ENCODE assay signal across 7 mouse cellular contexts in the genomic region with DNA sequence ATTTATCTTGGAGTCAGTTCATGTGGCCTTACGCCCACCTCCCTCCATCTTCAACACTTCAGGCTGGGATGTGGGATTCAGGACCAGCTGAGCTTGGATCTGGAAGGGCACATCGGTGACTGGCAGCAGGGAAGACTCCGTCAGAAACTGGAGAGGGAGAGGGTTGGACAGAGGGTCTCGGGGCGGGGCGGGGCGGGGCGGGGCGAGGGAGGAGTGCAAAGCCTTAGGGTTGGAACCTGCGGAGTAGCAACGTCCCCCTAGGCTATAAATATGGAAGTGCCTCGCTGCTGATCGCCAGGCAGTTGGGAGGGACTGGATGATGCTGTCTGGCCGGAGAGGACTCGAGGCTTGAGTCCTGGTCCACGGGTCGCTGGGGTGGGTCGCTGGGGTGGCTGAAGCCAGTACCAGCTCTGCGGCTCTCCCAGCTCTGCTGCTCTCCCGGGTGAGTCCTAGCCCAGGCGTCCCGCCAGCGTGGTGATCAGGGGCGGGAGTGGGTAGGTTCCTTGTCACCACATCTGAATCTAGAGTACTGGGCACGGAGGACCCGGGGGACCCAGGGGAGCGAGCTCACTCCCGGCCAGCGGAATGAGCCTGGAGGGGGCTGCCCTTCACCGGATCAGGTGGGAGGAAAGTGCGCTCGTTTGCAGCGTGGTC. TPM values are rescaled to one million over a fixed set of nuclear protein-coding genes. Genes with fewer than 3 reads are reported as not detected.
A peak's percentile ranks its signal among the peaks of the same experiment; 100 is the strongest.
DNase-seq lines count a peak whose midpoint lies in the region; ATAC-seq lines count a peak whose summit lies in the region.

Gene Agtr1a, plus strand, starts transcription at position 294 of the 654 bp plus-strand sequence.

- no peaks in the 10 kb centered on the region; the same call in 1 of the 2 replicates for H3K4me1 ChIP-seq in limb, embryonic 12.5 days (replicated peaks)
- 0 out of 2 replicates have a peak, but pooled peaks cover 7% of the 10 kb centered on the region for H3K4me1 ChIP-seq in midbrain, embryonic 14.5 days (ENCODE audit: control insufficient read depth, insufficient read depth, low read length)

- no peaks in the 10 kb centered on the region for H3K36me3 ChIP-seq in limb, embryonic 12.5 days
- no peaks in the 10 kb centered on the region for H3K36me3 ChIP-seq in midbrain, embryonic 14.5 days (ENCODE audit: control insufficient read depth, insufficient read depth, low read length)

- peak within 1 kb of the TSS; percentile 66 for H3K9ac ChIP-seq in limb, embryonic 12.5 days (replicated peaks)
- H3K9ac ChIP-seq in midbrain, embryonic 14.5 days (replicated peaks; ENCODE audit: low read length) = peak within 1 kb of the TSS; percentile 64

- DNase-seq in MEL-GATA-1-ER (ENCODE audit: extremely low read depth, low read depth) = peak; percentile 46
- peak; percentile 60 to 62 for DNase-seq in adrenal gland, postnatal 4 days (ENCODE audit: low spot score in 2 of 2)
- DNase-seq in forelimb bud, embryonic 11.5 days (ENCODE audit: low read depth, low spot score) = peak; percentile 53
- peak; percentile 63 for DNase-seq in midbrain, embryonic 14.5 days
- peak; percentile 50 to 79 for DNase-seq in spleen, postnatal 4 days (ENCODE audit: low spot score in 2 of 2)

- WGBS in limb, embryonic 12.5 days = 1% methylated on average over 31 of the region's 33 CpGs
- 1% methylated on average over 33 of the region's 33 CpGs for WGBS in midbrain, embryonic 14.5 days

- no peak within 1 kb of the TSS for H3K27ac ChIP-seq in limb, embryonic 12.5 days
- H3K27ac ChIP-seq in midbrain, embryonic 14.5 days (replicated peaks; ENCODE audit: low read depth, low read length) = no peak within 1 kb of the TSS

- peak within 1 kb of the TSS; percentile 63 for H3K4me3 ChIP-seq in limb, embryonic 12.5 days (replicated peaks)
- H3K4me3 ChIP-seq in midbrain, embryonic 14.5 days (replicated peaks; ENCODE audit: low read depth, low read length) = peak within 1 kb of the TSS; percentile 45

- H3K4me2 ChIP-seq in limb, embryonic 12.5 days = peak within 1 kb of the TSS; percentile 94
- H3K4me2 ChIP-seq in midbrain, embryonic 14.5 days (ENCODE audit: low read length) = peak within 1 kb of the TSS; percentile 98

- no peaks in the 10 kb centered on the region for H3K9me3 ChIP-seq in limb, embryonic 12.5 days
- H3K9me3 ChIP-seq in midbrain, embryonic 14.5 days (ENCODE audit: control insufficient read depth, low read length) = no peaks in the 10 kb centered on the region

- peaks cover 16% of the 10 kb centered on the region for H3K27me3 ChIP-seq in limb, embryonic 12.5 days
- H3K27me3 ChIP-seq in midbrain, embryonic 14.5 days (ENCODE audit: control insufficient read depth, insufficient read depth, low read length) = no peaks in the 10 kb centered on the region

- ATAC-seq in hematopoietic stem cell, adult 5-6 weeks (replicated peaks in 1 of 2; ENCODE audit: insufficient read depth in 1 of 2, low FRiP score in 2 of 2, low TSS enrichment in 1 of 2, low read depth in 1 of 2, poor library complexity in 2 of 2, severe bottlenecking in 2 of 2) = peak; percentile 65 to 68; a peak in 3 of 4 replicates
- ATAC-seq in limb, embryonic 12.5 days (ENCODE audit: insufficient number of reproducible peaks, insufficient read depth, low FRiP score, low TSS enrichment, low read depth) = peak; percentile 88
- peak; percentile 87 for ATAC-seq in midbrain, embryonic 14.5 days (ENCODE audit: low FRiP score, low TSS enrichment)

RNA-seq across cellular contexts. Expression of gene Agtr1a, which starts in this region (rescaled TPM):
- 100 to 1,000 TPM; 151 to 162 TPM for total RNA-seq in adrenal gland, postnatal 4 days (2021)
- 2.8 TPM in 1 of 2 replicates, not detected in the other for total RNA-seq in hematopoietic stem cell, adult 5-6 weeks (2017)
- 2.9 and 3.0 TPM in 2 replicates for polyA plus RNA-seq in limb, embryonic 12.5 days (2016; fragmentation: Nextera tagmentation; extraction: Ambion mirVana)
- polyA plus RNA-seq in midbrain, embryonic 14.5 days (2014; fragmentation: Nextera tagmentation; extraction: Ambion mirVana) = 0.45 and 0.78 TPM in 2 replicates

Comparison
In these comparisons a context has a peak if more than half of its experiments do, and no peak if none do; other contexts are left out.
1. RNA of gene Agtr1a (total RNA-seq): 151 to 162 TPM in adrenal gland, postnatal 4 days; 2.8 TPM in hematopoietic stem cell, adult 5-6 weeks; every median in the first group is over 10 times any median in the second.
2. Peak in DNase-seq, ATAC-seq, H3K4me3 ChIP-seq, H3K9ac ChIP-seq and H3K4me2 ChIP-seq in midbrain, embryonic 14.5 days; RNA of the gene not detected or under 1 TPM.
3. Peak in every context shown above with its lines, with median percentiles within 50 percentile points of each other: DNase-seq and ATAC-seq.